Mouse (Mus musculus): ENCODE results near the gene Atxn7l3. TPM values are rescaled to one million over a fixed set of nuclear protein-coding genes. Genes with fewer than 3 reads are reported as not detected.
"Not testable (repeated sequence)": the region's sequence is repeated elsewhere in the genome, so short reads cannot be mapped to it uniquely, and the experiment has no call there.

Gene Atxn7l3
- polyA plus RNA-seq, 1 experiment from 2014 or later = 30.6 TPM

- peaks cover 23% of the 10 kb centered on the region for H3K4me1 ChIP-seq (replicated peaks)
- H3K27me3 ChIP-seq = no peaks in the 10 kb centered on the region
- no peak overlapping the region for H3K9ac ChIP-seq
- no peak overlapping the region for H3K27ac ChIP-seq (replicated peaks)
- no peak overlapping the region for H3K4me3 ChIP-seq
- H3K36me3 ChIP-seq = peaks cover 68% of the 10 kb centered on the region
- H3K9me3 ChIP-seq = no peaks in the 10 kb centered on the region
- 79% methylated on average over 2 of the region's 2 CpGs for WGBS
- ATAC-seq (ENCODE audit: low read depth) = no peak
- no peak overlapping the region for H3K4me2 ChIP-seq
Observed at GRCm38 (mm10) chr11:102288913-102289312, 7.5 kb downstream of the Atxn7l3 start.

GRCm38 (mm10) chr11:102288027-102288804 is 8.2 kb downstream of the Atxn7l3 start:
- Histone ChIP-seq H3K4me3 (no peak overlapping the region), H3K27me3 (no peaks in the 10 kb centered on the region), H3K4me1 (replicated peaks) (peaks cover 20% of the 10 kb centered on the region), H3K4me2 (no peak overlapping the region), H3K36me3 (peaks cover 61% of the 10 kb centered on the region), H3K27ac (replicated peaks) (no peak overlapping the region), H3K9me3 (no peaks in the 10 kb centered on the region), H3K9ac (no peak overlapping the region)
- WGBS = 82% methylated on average over 8 of the region's 8 CpGs
- no peak for ATAC-seq (ENCODE audit: low read depth)

- no peak overlapping the region for H3K4me3 ChIP-seq
- WGBS = 92% methylated on average over 8 of the region's 8 CpGs
- H3K36me3 ChIP-seq = peaks cover 54% of the 10 kb centered on the region
- H3K4me1 ChIP-seq (replicated peaks) = peaks cover 20% of the 10 kb centered on the region
- H3K27ac ChIP-seq (replicated peaks) = no peak overlapping the region
- H3K4me2 ChIP-seq = no peak overlapping the region
- no peaks in the 10 kb centered on the region for H3K27me3 ChIP-seq
- H3K9me3 ChIP-seq = no peaks in the 10 kb centered on the region
- no peak for ATAC-seq (ENCODE audit: low read depth)
- no peak overlapping the region for H3K9ac ChIP-seq
Observed at GRCm38 (mm10) chr11:102287485-102287884, 8.9 kb downstream of the Atxn7l3 start.

- 4% methylated on average over 31 of the region's 31 CpGs for WGBS
- peak; percentile 76 for ATAC-seq (ENCODE audit: low read depth)
- Histone ChIP-seq H3K4me2 (peak overlapping the region; percentile 69), H3K9me3 (no peaks in the 10 kb centered on the region), H3K4me1 (replicated peaks) (peaks cover 20% of the 10 kb centered on the region), H3K9ac (peak overlapping the region; percentile 83), H3K27me3 (no peaks in the 10 kb centered on the region), H3K4me3 (peak overlapping the region; percentile 62), H3K27ac (replicated peaks) (peak overlapping the region; percentile 83), H3K36me3 (peaks cover 32% of the 10 kb centered on the region)
Observed at GRCm38 (mm10) chr11:102285095-102285834, 11.2 kb downstream of the Atxn7l3 start.

GRCm38 (mm10) chr11:102284501-102285094 is 11.8 kb downstream of the Atxn7l3 start, which contains the start of gene Tmub2:
Gene Tmub2, plus strand, starts transcription at chr11:102284931.
- WGBS = under 1% methylated on average over 32 of the region's 32 CpGs

GRCm38 (mm10) chr11:102283922-102284321 is 12.5 kb downstream of the Atxn7l3 start:
- peak overlapping the region; percentile 83 for H3K27ac ChIP-seq (replicated peaks)

More at GRCm38 (mm10) chr11:102284501-102285094, 11.8 kb downstream of the Atxn7l3 start, which contains the start of gene Tmub2:
- Histone ChIP-seq H3K27me3 (no peaks in the 10 kb centered on the region), H3K9ac (peak within 1 kb of the TSS; percentile 83), H3K9me3 (no peaks in the 10 kb centered on the region), H3K4me1 (replicated peaks) (peaks cover 20% of the 10 kb centered on the region), H3K4me2 (peak within 1 kb of the TSS; percentile 69), H3K27ac (replicated peaks) (peak within 1 kb of the TSS; percentile 83), H3K36me3 (peaks cover 25% of the 10 kb centered on the region), H3K4me3 (peak within 1 kb of the TSS; percentile 62)
- ATAC-seq (ENCODE audit: low read depth) = peak; percentile 89

GRCm38 (mm10) chr11:102280267-102280666 is 16.2 kb downstream of the Atxn7l3 start:
- not testable (repeated sequence) for H3K27ac ChIP-seq (replicated peaks); H3K4me2 ChIP-seq; H3K9me3 ChIP-seq; ATAC-seq (ENCODE audit: low read depth); H3K4me3 ChIP-seq; H3K36me3 ChIP-seq; H3K9ac ChIP-seq
- peaks cover 14% of the 10 kb centered on the region for H3K4me1 ChIP-seq (replicated peaks)
- peaks cover 14% of the 10 kb centered on the region for H3K27me3 ChIP-seq
- WGBS = 76% methylated on average over 6 of the region's 6 CpGs

More at GRCm38 (mm10) chr11:102283922-102284321, 12.5 kb downstream of the Atxn7l3 start:
- no peaks in the 10 kb centered on the region for H3K9me3 ChIP-seq
- no peak for ATAC-seq (ENCODE audit: low read depth)
- H3K9ac ChIP-seq = no peak overlapping the region
- 91% methylated on average over 6 of the region's 6 CpGs for WGBS
- peaks cover 19% of the 10 kb centered on the region for H3K36me3 ChIP-seq
- H3K4me3 ChIP-seq = peak overlapping the region; percentile 62
- peak overlapping the region; percentile 69 for H3K4me2 ChIP-seq
- peaks cover 20% of the 10 kb centered on the region for H3K4me1 ChIP-seq (replicated peaks)
- H3K27me3 ChIP-seq = no peaks in the 10 kb centered on the region

- Histone ChIP-seq H3K27ac (replicated peaks) (no peak overlapping the region), H3K9ac (no peak overlapping the region), H3K4me1 (replicated peaks) (peaks cover 14% of the 10 kb centered on the region), H3K27me3 (peaks cover 18% of the 10 kb centered on the region), H3K4me3 (no peak overlapping the region), H3K9me3 (no peaks in the 10 kb centered on the region), H3K36me3 (no peaks in the 10 kb centered on the region), H3K4me2 (no peak overlapping the region)
- no peak for ATAC-seq (ENCODE audit: low read depth)
- 87% methylated on average over 3 of the region's 3 CpGs for WGBS
Observed at GRCm38 (mm10) chr11:102279595-102279994, 16.8 kb downstream of the Atxn7l3 start.

GRCm38 (mm10) chr11:102277754-102278153 is 18.7 kb downstream of the Atxn7l3 start:
- no peak overlapping the region for H3K4me2 ChIP-seq
- no peak overlapping the region for H3K27ac ChIP-seq (replicated peaks)
- no peaks in the 10 kb centered on the region for H3K36me3 ChIP-seq
- H3K9ac ChIP-seq = no peak overlapping the region
- H3K9me3 ChIP-seq = no peaks in the 10 kb centered on the region
- peaks cover 14% of the 10 kb centered on the region for H3K4me1 ChIP-seq (replicated peaks)
- no peak overlapping the region for H3K4me3 ChIP-seq
- no peak for ATAC-seq (ENCODE audit: low read depth)
- 63% methylated on average over 8 of the region's 12 CpGs for WGBS
- peaks cover 18% of the 10 kb centered on the region for H3K27me3 ChIP-seq

GRCm38 (mm10) chr11:102276411-102276915 is 20.0 kb downstream of the Atxn7l3 start:
- H3K9ac ChIP-seq = peak overlapping the region; percentile 70
- H3K4me3 ChIP-seq = peak overlapping the region; percentile 40
- WGBS = 2% methylated on average over 33 of the region's 33 CpGs
- peaks cover 18% of the 10 kb centered on the region for H3K27me3 ChIP-seq
- no peaks in the 10 kb centered on the region for H3K9me3 ChIP-seq
- H3K27ac ChIP-seq (replicated peaks) = no peak overlapping the region
- ATAC-seq (ENCODE audit: low read depth) = peak; percentile 81
- H3K36me3 ChIP-seq = no peaks in the 10 kb centered on the region
- H3K4me1 ChIP-seq (replicated peaks) = peaks cover 14% of the 10 kb centered on the region
- peak overlapping the region; percentile 78 for H3K4me2 ChIP-seq

- Histone ChIP-seq H3K4me1 (replicated peaks) (0 out of 2 replicates have a peak, but pooled peaks cover 4% of the 10 kb centered on the region), H3K27ac (replicated peaks) (no peak within 1 kb of the TSS), H3K27me3 (no peaks in the 10 kb centered on the region), H3K36me3 (no peaks in the 10 kb centered on the region), H3K4me2 (no peak within 1 kb of the TSS), H3K4me3 (no peak within 1 kb of the TSS), H3K9me3 (no peaks in the 10 kb centered on the region), H3K9ac (no peak within 1 kb of the TSS)
- WGBS = 85% methylated on average over 12 of the region's 12 CpGs
- ATAC-seq (ENCODE audit: low read depth) = no peak
Observed at GRCm38 (mm10) chr11:102268520-102269244, 27.7 kb downstream of the Atxn7l3 start, which contains the start of gene Asb16. Gene Asb16, plus strand, starts transcription at chr11:102268743.

All from neural tube, embryonic 13.5 days (tissue).